Mouse (Mus musculus) midbrain, embryonic 10.5 days (tissue): ENCODE results near the gene Farp1. TPM values are rescaled to one million over a fixed set of nuclear protein-coding genes. Genes with fewer than 3 reads are reported as not detected.
A peak's percentile ranks its signal among the peaks of the same experiment; 100 is the strongest.

ENCODE experiments used
- DNase-seq: peaks from one replicate; pipeline ENCODE4 v3.0.0-alpha.2; 2017; ENCODE audit warnings: low spot score
- H3K27ac ChIP-seq: fragments of 300-500 bp; sonication (generic); replicated peaks from 2 replicates; pipeline ENCODE4 v1.5.1; 2016; ENCODE audit warnings: mild to moderate bottlenecking
- H3K27me3 ChIP-seq: fragments of 300-500 bp; sonication (generic); 2 replicates; pipeline ENCODE4 v1.6.1; 2016; ENCODE audit warnings: low read depth, mild to moderate bottlenecking; ENCODE audit not compliant: poor library complexity, severe bottlenecking
- H3K36me3 ChIP-seq: fragments of 300-500 bp; sonication (generic); 2 replicates; pipeline ENCODE4 v1.6.1; 2016; ENCODE audit warnings: mild to moderate bottlenecking, moderate library complexity
- H3K4me1 ChIP-seq: fragments of 300-500 bp; sonication (generic); 2 replicates; pipeline ENCODE4 v1.6.1; 2016
- H3K4me3 ChIP-seq: fragments of 300-500 bp; sonication (generic); 2 replicates; pipeline ENCODE4 v1.5.1; 2016; ENCODE audit warnings: mild to moderate bottlenecking, moderate library complexity
- H3K9me3 ChIP-seq: fragments of 300-500 bp; sonication (generic); replicated peaks from 2 replicates; pipeline ENCODE4 v1.6.1; 2016; ENCODE audit warnings: mild to moderate bottlenecking
- WGBS: fragments of 180-500 bp; shearing (Covaris S2); methylation state at CpG from one replicate; pipeline ENCODE4 v1.1.7; 2016; 5-methylcytosine and 5-hydroxymethylcytosine counted together
- polyA plus RNA-seq: library from polyadenylated mRNA; unstranded; fragments of >200 nt; fragmentation: Nextera tagmentation; extraction: Ambion mirVana; gene quantifications from 2 replicates; pipeline ENCODE4 v1.2.1, GENCODE M21; 2016

Gene Farp1
- polyA plus RNA-seq, 1 experiment from 2014 or later: 18.2 TPM

- no peaks in the 10 kb centered on the region for H3K27me3 ChIP-seq
- no peak overlapping the region for H3K4me3 ChIP-seq
- DNase-seq: no peak
- peaks cover 7% of the 10 kb centered on the region; the same call in 1 of the 2 replicates for H3K36me3 ChIP-seq
- whole genome bisulfite sequencing: 87% methylated on average over 3 of the region's 3 CpGs
- H3K4me1 ChIP-seq: peaks cover 8% of the 10 kb centered on the region
- no peak overlapping the region for H3K27ac ChIP-seq
- H3K9me3 ChIP-seq: no peaks in the 10 kb centered on the region
These were observed 170.5 kb downstream of the Farp1 start for GRCm38 (mm10) chr14:121205459-121205858.

- H3K27me3 ChIP-seq: no peaks in the 10 kb centered on the region
- 77% methylated on average over 15 of the region's 15 CpGs for WGBS
- no peak overlapping the region for H3K4me3 ChIP-seq
- H3K4me1 ChIP-seq: peaks cover 8% of the 10 kb centered on the region
- no peak overlapping the region for H3K27ac ChIP-seq
- no peaks in the 10 kb centered on the region for H3K9me3 ChIP-seq
- peaks cover 16% of the 10 kb centered on the region for H3K36me3 ChIP-seq
- DNase-seq: no peak
These were observed 172.6 kb downstream of the Farp1 start for GRCm38 (mm10) chr14:121207441-121208158.

DNA sequence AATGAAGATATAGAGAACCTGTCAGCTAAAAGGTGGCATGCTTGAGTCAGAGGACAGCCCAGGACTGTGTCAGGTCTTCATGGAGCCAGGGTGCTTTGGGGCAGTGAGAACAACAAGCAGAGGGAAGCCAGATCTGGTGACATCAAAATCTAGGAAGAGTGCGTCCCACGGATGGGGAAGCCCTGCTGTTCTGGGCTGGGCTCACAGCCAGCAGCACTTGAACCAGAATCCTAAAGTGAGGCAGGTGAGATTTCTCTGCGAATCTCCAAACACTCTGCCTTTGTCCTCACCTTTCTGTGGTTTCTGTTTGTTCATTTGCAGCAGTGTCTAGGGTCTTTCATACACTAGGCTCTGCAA lies 173.1 kb downstream of the Farp1 start:
- H3K4me1 ChIP-seq: peaks cover 8% of the 10 kb centered on the region
- H3K4me3 ChIP-seq: no peak overlapping the region
- no peaks in the 10 kb centered on the region for H3K27me3 ChIP-seq
- no peak for DNase-seq
- H3K36me3 ChIP-seq: peaks cover 16% of the 10 kb centered on the region
- H3K9me3 ChIP-seq: no peaks in the 10 kb centered on the region
- 82% methylated on average over 3 of the region's 3 CpGs for WGBS
- H3K27ac ChIP-seq: no peak overlapping the region

GRCm38 (mm10) chr14:121210318-121210717 lies 175.3 kb downstream of the Farp1 start:
- Histone ChIP-seq H3K4me3 (no peak overlapping the region), H3K4me1 (peaks cover 8% of the 10 kb centered on the region), H3K36me3 (peaks cover 16% of the 10 kb centered on the region), H3K27me3 (no peaks in the 10 kb centered on the region), H3K9me3 (no peaks in the 10 kb centered on the region), H3K27ac (no peak overlapping the region)
- DNase-seq: no peak
- WGBS: 87% methylated on average over 3 of the region's 3 CpGs

GRCm38 (mm10) chr14:121213650-121214049 lies 178.7 kb downstream of the Farp1 start:
- 80% methylated on average over 4 of the region's 4 CpGs for WGBS
- Histone ChIP-seq H3K36me3 (peaks cover 16% of the 10 kb centered on the region), H3K4me3 (no peak overlapping the region), H3K27ac (no peak overlapping the region), H3K4me1 (no peaks in the 10 kb centered on the region), H3K9me3 (no peaks in the 10 kb centered on the region), H3K27me3 (no peaks in the 10 kb centered on the region)
- no peak for DNase-seq

- Histone ChIP-seq H3K4me3 (no peak overlapping the region), H3K36me3 (peaks cover 14% of the 10 kb centered on the region), H3K27ac (no peak overlapping the region), H3K9me3 (no peaks in the 10 kb centered on the region), H3K4me1 (no peaks in the 10 kb centered on the region), H3K27me3 (no peaks in the 10 kb centered on the region)
- no peak for DNase-seq
- WGBS: 92% methylated on average over 11 of the region's 11 CpGs
These were observed 179.7 kb downstream of the Farp1 start for GRCm38 (mm10) chr14:121214636-121215257.

DNA sequence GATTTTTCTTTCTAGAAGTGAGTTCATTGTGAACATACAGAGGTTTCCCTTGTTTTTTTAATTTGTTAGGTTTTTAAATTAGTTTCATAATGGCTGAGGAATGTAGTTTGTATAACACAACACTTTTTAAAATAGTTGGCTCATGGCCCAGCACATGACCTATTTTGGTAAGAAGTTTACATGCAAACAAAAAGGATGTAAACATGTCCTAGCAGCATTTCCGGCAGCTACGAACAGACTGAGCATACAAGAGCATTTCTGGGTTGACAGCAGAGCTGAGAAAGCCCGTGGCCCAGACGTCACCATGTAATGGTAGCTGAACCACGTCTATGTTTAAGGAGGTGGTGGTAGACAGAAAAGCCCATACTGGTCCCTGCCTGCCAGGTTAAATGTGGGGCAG lies 180.8 kb downstream of the Farp1 start:
- no peaks in the 10 kb centered on the region for H3K4me1 ChIP-seq
- no peaks in the 10 kb centered on the region for H3K9me3 ChIP-seq
- H3K27me3 ChIP-seq: no peaks in the 10 kb centered on the region
- no peak overlapping the region for H3K27ac ChIP-seq
- DNase-seq: no peak
- WGBS: 92% methylated on average over 5 of the region's 5 CpGs
- no peak overlapping the region for H3K4me3 ChIP-seq
- peaks cover 14% of the 10 kb centered on the region for H3K36me3 ChIP-seq

- H3K9me3 ChIP-seq: no peaks in the 10 kb centered on the region; the same call in 1 of the 2 replicates
- no peaks in the 10 kb centered on the region for H3K4me1 ChIP-seq
- H3K27me3 ChIP-seq: no peaks in the 10 kb centered on the region
- no peak for DNase-seq
- 76% methylated on average over 6 of the region's 6 CpGs for WGBS
- peaks cover 22% of the 10 kb centered on the region for H3K36me3 ChIP-seq
- no peak overlapping the region for H3K27ac ChIP-seq
- no peak overlapping the region for H3K4me3 ChIP-seq
These were observed 181.7 kb downstream of the Farp1 start for GRCm38 (mm10) chr14:121216672-121217071.

- peaks cover 28% of the 10 kb centered on the region for H3K36me3 ChIP-seq
- H3K27me3 ChIP-seq: no peaks in the 10 kb centered on the region
- DNase-seq: no peak
- H3K4me3 ChIP-seq: no peak overlapping the region
- 74% methylated on average over 7 of the region's 7 CpGs for WGBS
- H3K27ac ChIP-seq: no peak overlapping the region
- H3K4me1 ChIP-seq: no peaks in the 10 kb centered on the region
- H3K9me3 ChIP-seq: no peaks in the 10 kb centered on the region; the same call in 1 of the 2 replicates
These were observed 183.6 kb downstream of the Farp1 start for GRCm38 (mm10) chr14:121218620-121219019.

DNA sequence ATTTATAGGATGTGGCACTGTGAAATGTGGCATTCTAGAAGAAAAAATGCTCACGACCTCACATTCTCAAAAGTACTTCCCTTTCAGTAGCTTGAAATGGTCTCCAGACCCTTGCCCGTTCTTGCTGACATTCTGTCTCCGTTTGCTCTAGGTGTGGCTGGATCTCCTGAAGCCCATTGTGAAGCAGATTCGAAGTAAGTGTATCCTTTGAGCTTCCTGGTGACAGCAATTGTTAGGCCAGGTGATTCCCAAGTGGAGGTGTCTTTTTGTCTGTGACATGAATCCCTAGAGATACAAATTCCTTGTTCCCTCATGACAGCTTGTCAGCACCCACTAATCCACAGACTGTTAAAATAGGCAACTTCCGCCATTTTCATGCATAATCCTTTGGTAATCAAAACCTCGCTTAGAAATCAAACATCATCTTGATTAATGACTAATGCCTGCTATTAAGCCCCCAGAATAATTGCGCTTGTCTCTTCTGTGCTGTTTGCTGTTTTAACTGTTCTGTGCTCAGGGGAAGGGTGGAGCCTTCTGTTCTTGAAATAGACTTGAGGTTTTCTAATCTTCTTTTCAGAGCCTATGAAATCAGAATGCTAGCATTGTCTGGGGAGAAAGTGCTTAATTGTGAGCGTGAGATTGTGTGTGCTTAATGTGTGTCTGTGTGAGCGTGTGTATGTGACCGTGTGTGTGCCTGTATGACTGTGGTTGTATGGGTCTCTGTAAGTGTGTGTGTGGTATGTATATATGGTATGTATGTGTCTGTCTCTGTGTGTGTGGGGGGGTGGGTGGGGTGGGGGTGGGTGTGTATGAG lies 184.4 kb downstream of the Farp1 start:
- WGBS: 89% methylated on average over 10 of the region's 10 CpGs
- DNase-seq: no peak
- H3K27ac ChIP-seq: no peak overlapping the region

DNA sequence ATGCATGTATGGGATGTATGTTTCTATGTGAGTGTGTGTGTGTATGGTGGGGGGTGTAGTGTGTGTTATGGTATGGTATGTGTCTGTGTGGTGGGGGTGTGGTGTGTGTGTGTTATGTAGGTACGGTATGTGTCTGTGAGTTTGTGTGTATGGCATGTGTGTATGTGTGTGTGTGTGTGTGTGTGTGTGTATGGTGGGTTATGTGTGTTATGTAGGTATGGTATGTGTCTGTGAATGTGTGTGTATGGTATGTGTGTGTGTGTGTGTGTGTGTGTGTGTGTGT lies 185.0 kb downstream of the Farp1 start:
- H3K9me3 ChIP-seq: no peaks in the 10 kb centered on the region; the same call in 1 of the 2 replicates
- no peak overlapping the region for H3K4me3 ChIP-seq
- 97% methylated on average over 1 of the region's 1 CpGs for WGBS
- H3K27me3 ChIP-seq: no peaks in the 10 kb centered on the region
- H3K36me3 ChIP-seq: peaks cover 31% of the 10 kb centered on the region
- no peaks in the 10 kb centered on the region for H3K4me1 ChIP-seq
- H3K27ac ChIP-seq: no peak overlapping the region
- no peak for DNase-seq

More for the DNA sequence above, 184.4 kb downstream of the Farp1 start:
- Histone ChIP-seq H3K4me3 (no peak overlapping the region), H3K9me3 (no peaks in the 10 kb centered on the region; the same call in 1 of the 2 replicates), H3K36me3 (peaks cover 31% of the 10 kb centered on the region), H3K27me3 (no peaks in the 10 kb centered on the region), H3K4me1 (no peaks in the 10 kb centered on the region)

DNA sequence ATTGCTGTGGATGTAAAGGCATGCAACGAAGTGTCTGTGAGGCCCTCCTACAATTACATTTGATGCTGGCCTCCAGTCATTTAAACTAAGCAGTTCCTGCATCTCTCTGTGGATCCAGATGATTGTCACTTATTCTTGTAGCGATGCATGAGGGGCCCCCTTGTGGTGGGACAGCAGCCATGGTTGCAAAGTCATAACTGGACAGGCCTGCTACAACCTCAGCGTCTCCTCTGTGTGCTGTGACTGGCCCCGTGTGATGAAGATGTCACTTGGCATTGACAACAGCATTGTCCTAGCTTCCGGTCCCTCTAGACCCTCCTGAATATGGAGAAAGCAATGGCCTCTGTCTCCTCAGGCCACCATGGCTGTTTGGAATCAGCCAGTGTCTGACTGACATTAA lies 185.7 kb downstream of the Farp1 start:
- H3K4me3 ChIP-seq: no peak overlapping the region
- peaks cover 31% of the 10 kb centered on the region for H3K36me3 ChIP-seq
- H3K9me3 ChIP-seq: no peaks in the 10 kb centered on the region; the same call in 1 of the 2 replicates
- peak; percentile 30 for DNase-seq
- 85% methylated on average over 5 of the region's 5 CpGs for WGBS
- H3K27ac ChIP-seq: no peak overlapping the region
- H3K4me1 ChIP-seq: no peaks in the 10 kb centered on the region
- no peaks in the 10 kb centered on the region for H3K27me3 ChIP-seq

DNA sequence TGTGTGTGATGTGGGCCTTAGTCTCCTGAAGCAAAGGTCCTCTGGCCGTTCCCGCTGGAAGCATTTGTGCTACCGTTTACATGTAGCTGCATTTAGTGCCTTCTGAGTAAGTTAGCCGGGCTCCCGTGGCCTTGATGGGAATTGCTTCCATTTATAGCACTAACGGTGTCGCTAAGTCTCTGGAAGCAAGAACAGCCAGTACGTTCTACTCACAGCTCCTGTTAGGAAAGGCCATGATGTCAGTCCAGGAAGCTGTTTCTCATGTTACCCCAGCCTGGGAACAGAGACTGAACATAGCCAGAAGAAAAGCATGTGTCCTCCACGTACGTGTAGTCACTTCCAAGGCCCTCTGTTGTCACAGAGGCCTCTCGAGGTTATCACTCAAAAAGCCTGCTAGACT lies 190.8 kb downstream of the Farp1 start:
- no peak overlapping the region for H3K4me3 ChIP-seq
- H3K36me3 ChIP-seq: peaks cover 34% of the 10 kb centered on the region
- H3K27me3 ChIP-seq: no peaks in the 10 kb centered on the region
- no peak overlapping the region for H3K27ac ChIP-seq
- no peak for DNase-seq
- H3K9me3 ChIP-seq: no peaks in the 10 kb centered on the region; the same call in 1 of the 2 replicates
- 91% methylated on average over 11 of the region's 11 CpGs for WGBS
- H3K4me1 ChIP-seq: no peaks in the 10 kb centered on the region
